Mouse (Mus musculus): Measurements from ENCODE around the gene Dpy19l3.

DNA sequence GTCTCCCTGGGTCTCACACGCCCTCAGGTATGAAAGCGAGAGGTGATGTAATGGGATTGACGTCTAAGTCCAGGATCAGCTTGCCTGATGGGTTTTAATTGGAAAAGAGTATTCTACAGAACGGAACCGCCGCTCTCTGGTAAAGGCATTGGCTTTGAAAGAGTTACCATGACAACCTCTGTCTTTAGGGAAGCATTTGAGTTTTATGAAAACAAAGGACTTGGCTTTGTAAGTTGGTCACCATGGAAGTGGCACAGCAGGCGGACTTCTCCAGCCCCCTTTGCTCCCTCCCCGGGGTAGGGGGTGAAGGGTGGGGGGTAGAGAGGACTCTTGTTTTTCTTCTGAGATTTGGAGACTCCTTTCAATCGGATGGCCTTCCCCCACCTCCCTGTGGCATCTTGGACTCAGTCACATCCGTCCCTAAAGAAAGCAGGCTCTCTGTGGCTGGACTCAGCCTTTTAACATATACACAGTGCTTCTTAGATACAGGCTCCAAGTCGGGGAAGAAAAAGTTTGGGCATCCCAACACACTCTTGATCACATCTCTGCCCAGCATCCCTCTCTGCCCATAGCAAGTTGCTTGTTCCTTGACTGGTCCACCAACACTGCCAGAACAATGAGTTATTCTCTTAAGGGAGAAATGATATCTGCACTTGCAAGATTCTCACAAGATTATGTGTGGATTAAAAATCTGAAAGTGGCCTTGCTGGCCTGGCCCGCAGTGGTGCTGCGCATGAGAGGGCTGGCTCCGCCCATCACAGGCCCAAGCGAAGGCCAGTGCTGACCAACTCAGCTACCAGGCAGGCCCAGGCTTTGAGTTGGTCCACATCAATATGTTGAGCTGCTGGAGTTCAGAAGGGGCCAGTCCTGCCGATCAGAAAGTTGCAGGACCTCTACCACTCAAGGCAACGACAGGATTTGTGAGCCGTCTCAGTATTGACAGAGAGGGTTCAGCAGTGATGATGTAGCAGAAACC is 85.9 kb downstream of the Dpy19l3 start:
- TF ChIP-seq CTCF (IDR thresholded peaks at IDR 0.05; ENCODE audit: low read depth) = no peak
- TF ChIP-seq EP300 (IDR thresholded peaks at IDR 0.05; ENCODE audit: low read depth) = no peak

Data from liver, embryonic 14.5 days (tissue).